Mouse (Mus musculus) limb, embryonic 13.5 days (tissue): Measurements from ENCODE around the gene Stk38l. TPM values are rescaled to one million over a fixed set of nuclear protein-coding genes. Genes with fewer than 3 reads are reported as not detected.

Source experiments
- ATAC-seq: fragments of 200-750 bp; cut with Nextera tagmentation; 2 replicates; pipeline ENCODE4 v1.8.0; 2017; ENCODE audit warnings: low read depth, moderate number of reproducible peaks, moderate TSS enrichment; ENCODE audit not compliant: low FRiP score
- H3K27ac ChIP-seq: fragments of 300-500 bp; sonication (generic); 2 replicates; pipeline ENCODE4 v1.5.1; 2015; ENCODE audit warnings: inconsistent platforms, mild to moderate bottlenecking, moderate library complexity
- H3K27me3 ChIP-seq: fragments of 300-500 bp; sonication (generic); 2 replicates; pipeline ENCODE4 v1.6.1; 2015; ENCODE audit warnings: mild to moderate bottlenecking, inconsistent platforms
- H3K36me3 ChIP-seq: fragments of 300-500 bp; sonication (generic); 2 replicates; pipeline ENCODE4 v1.6.1; 2015; ENCODE audit warnings: inconsistent platforms, mild to moderate bottlenecking, moderate library complexity
- H3K4me1 ChIP-seq: fragments of 300-500 bp; sonication (generic); 2 replicates; pipeline ENCODE4 v1.6.1; 2015; ENCODE audit warnings: inconsistent platforms
- H3K4me2 ChIP-seq: fragments of 300-500 bp; sonication (generic); replicated peaks from 2 replicates; pipeline ENCODE4 v1.6.1; 2015; ENCODE audit warnings: inconsistent platforms, mild to moderate bottlenecking, moderate library complexity
- H3K4me3 ChIP-seq: fragments of 300-500 bp; sonication (generic); 2 replicates; pipeline ENCODE4 v1.5.1; 2015; ENCODE audit warnings: moderate library complexity, mild to moderate bottlenecking, inconsistent platforms
- H3K9ac ChIP-seq: fragments of 300-500 bp; sonication (generic); 2 replicates; pipeline ENCODE4 v1.6.1; 2015; ENCODE audit warnings: mild to moderate bottlenecking, inconsistent platforms
- H3K9me3 ChIP-seq: fragments of 300-500 bp; sonication (generic); 2 replicates; pipeline ENCODE4 v1.6.1; 2016; ENCODE audit warnings: inconsistent platforms
- WGBS: fragments of 180-500 bp; shearing (Covaris S2); methylation state at CpG from one replicate; pipeline ENCODE4 v1.1.7; 2015; 5-methylcytosine and 5-hydroxymethylcytosine counted together
- polyA plus RNA-seq: library from polyadenylated mRNA; unstranded; fragments of >200 nt; fragmentation: Nextera tagmentation; extraction: Ambion mirVana; gene quantifications from 2 replicates; pipeline ENCODE4 v1.2.1, GENCODE M21; 2015

Gene Stk38l
- polyA plus RNA-seq, 1 experiment from 2014 or later = 23.0 TPM

DNA sequence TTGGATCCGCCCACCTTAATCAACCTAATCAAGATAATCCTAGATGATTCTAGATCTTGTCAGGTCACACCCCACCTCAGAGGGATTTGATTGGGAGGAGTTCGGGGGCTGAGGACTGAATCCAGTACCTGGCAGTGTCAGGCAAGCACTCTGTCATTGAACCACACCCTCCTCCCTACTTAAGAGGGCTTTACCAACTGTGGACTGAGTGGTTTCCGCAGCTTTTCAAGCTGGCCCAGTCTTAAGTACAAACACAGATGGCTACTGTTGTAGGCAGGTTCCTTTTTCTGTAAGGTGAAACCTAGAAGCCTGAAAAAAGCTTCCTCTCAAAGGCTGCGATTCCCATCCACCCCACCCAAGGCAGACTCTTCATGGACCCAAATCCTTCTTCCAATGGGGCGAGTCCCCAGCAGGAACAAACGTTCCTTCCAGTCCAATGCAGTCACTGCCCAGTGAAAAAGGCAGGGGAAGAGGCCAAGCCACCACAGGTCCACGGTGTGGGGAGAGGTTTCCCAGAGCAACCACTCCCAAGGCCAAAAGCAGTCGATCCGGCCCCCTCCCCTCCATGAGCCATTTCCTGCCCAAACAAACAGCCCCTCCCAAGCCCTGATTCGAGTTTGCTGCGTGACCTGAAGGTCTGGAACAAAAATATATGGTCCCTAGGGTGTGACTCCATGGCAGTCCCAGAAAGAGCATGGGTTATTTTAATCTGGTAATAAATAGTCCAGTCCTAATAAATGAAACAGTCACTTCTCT, 22.5 kb upstream of the Stk38l start:
- H3K9ac ChIP-seq = no peak overlapping the region
- no peaks in the 10 kb centered on the region for H3K27me3 ChIP-seq
- H3K27ac ChIP-seq = peak overlapping the region; percentile 73
- H3K4me3 ChIP-seq = no peak overlapping the region
- ATAC-seq = peak; percentile 77
- H3K4me1 ChIP-seq = peaks cover 11% of the 10 kb centered on the region
- no peaks in the 10 kb centered on the region for H3K9me3 ChIP-seq
- WGBS = 45% methylated on average over 11 of the region's 11 CpGs
- H3K4me2 ChIP-seq = peak overlapping the region; percentile 25
- no peaks in the 10 kb centered on the region for H3K36me3 ChIP-seq

DNA sequence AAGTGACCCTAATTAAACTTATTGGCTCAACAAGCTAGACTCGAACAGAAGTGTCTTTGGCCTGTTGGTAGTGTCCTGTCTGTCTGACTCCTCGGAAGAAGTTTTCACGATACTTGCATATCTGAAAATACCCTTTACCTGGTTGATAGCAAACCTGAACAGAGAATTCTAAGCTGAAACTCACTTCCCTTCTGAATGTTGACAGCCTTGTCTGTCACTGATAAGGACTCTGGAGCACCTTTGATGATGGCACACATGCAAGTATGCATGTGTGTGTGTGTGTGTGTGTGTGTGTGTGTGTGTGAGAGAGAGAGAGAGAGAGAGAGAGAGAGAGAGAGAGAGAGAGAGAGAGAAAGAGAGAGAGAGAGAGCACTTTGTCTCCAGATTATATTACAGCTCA, 21.4 kb upstream of the Stk38l start:
- peak overlapping the region; percentile 73; the same call in 1 of the 2 replicates for H3K27ac ChIP-seq
- no peak overlapping the region for H3K9ac ChIP-seq
- 82% methylated on average over 3 of the region's 3 CpGs for WGBS
- H3K27me3 ChIP-seq = no peaks in the 10 kb centered on the region
- ATAC-seq = no peak
- no peak overlapping the region for H3K4me2 ChIP-seq
- peaks cover 11% of the 10 kb centered on the region for H3K4me1 ChIP-seq
- no peaks in the 10 kb centered on the region for H3K9me3 ChIP-seq
- H3K36me3 ChIP-seq = no peaks in the 10 kb centered on the region
- H3K4me3 ChIP-seq = no peak overlapping the region

DNA sequence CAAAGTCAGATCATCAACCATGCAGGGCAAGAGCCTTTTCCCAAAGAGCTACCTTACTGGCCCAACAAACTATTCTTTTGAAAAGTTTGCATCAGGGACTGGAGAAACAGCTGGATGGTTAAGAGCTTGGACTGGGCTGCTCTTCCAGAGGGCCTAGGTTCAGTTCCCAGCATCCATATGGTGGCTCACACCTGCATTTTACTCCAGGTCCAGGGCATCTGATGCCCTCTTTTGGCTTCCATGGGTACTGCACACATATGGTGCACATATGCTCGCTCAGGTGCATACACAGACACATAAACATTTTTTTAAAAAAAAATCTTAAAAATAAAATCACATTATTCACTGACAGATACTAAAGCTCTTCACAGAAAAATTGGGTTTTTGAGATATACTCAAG, 19.2 kb upstream of the Stk38l start:
- no peak overlapping the region for H3K4me2 ChIP-seq
- 90% methylated on average over 1 of the region's 1 CpGs for WGBS

DNA sequence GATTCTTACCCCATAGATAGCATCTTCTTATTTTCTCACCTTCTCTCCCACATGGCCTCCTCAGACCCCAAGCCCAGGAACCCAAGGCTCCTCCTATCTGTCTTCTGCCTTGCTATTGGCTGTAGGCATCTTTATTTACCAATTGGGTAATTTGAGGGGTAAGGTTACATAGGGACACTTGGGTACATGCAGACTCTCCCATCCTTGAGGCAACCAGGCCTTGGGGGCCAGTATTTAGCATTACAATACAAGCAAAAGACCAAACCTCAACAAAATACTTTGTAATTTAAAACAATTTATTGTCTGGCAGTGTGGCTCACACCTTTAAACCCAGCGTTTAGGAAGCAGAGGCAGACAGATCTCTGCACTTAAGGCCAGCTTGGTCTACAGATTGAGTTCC, 5.2 kb upstream of the Stk38l start:
- no peak overlapping the region for H3K27ac ChIP-seq
- no peaks in the 10 kb centered on the region for H3K9me3 ChIP-seq
- H3K4me3 ChIP-seq = no peak overlapping the region
- H3K36me3 ChIP-seq = no peaks in the 10 kb centered on the region
- 68% methylated on average over 1 of the region's 1 CpGs for WGBS
- H3K4me2 ChIP-seq = no peak overlapping the region
- H3K4me1 ChIP-seq = no peaks in the 10 kb centered on the region
- H3K27me3 ChIP-seq = 0 out of 2 replicates have a peak, but pooled peaks cover 3% of the 10 kb centered on the region
- no peak for ATAC-seq
- H3K9ac ChIP-seq = no peak overlapping the region

More for the DNA sequence above, 19.2 kb upstream of the Stk38l start:
- Histone ChIP-seq H3K36me3 (no peaks in the 10 kb centered on the region), H3K4me3 (no peak overlapping the region), H3K9me3 (no peaks in the 10 kb centered on the region), H3K4me1 (peaks cover 11% of the 10 kb centered on the region), H3K27ac (no peak overlapping the region), H3K27me3 (no peaks in the 10 kb centered on the region), H3K9ac (no peak overlapping the region)
- no peak for ATAC-seq

DNA sequence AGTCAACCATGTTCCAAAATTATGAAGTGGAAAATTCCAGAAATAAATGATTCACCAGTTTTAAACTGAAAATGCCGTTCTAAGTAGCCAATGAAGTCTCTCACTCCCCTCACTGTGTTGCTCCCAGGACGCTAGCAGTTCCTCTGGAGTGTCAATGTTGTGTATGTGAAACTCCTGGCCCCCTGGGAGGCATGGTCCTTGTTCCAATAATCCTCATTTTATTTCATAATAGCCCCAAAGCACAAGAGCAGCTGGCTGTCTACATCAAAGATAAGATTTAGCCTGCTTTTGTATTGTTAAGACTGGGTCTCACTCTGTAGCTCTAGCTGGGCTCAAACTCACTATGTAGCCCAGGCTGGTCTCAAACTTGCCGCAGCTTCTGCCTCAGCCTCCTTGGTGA, 990 bp upstream of the Stk38l start:
- no peaks in the 10 kb centered on the region for H3K36me3 ChIP-seq
- no peak overlapping the region for H3K4me2 ChIP-seq
- no peak overlapping the region for H3K4me3 ChIP-seq
- H3K4me1 ChIP-seq = 0 out of 2 replicates have a peak, but pooled peaks cover 16% of the 10 kb centered on the region
- H3K9ac ChIP-seq = no peak overlapping the region
- H3K9me3 ChIP-seq = no peaks in the 10 kb centered on the region
- 94% methylated on average over 3 of the region's 3 CpGs for WGBS
- H3K27ac ChIP-seq = no peak overlapping the region
- no peaks in the 10 kb centered on the region for H3K27me3 ChIP-seq
- no peak for ATAC-seq

DNA sequence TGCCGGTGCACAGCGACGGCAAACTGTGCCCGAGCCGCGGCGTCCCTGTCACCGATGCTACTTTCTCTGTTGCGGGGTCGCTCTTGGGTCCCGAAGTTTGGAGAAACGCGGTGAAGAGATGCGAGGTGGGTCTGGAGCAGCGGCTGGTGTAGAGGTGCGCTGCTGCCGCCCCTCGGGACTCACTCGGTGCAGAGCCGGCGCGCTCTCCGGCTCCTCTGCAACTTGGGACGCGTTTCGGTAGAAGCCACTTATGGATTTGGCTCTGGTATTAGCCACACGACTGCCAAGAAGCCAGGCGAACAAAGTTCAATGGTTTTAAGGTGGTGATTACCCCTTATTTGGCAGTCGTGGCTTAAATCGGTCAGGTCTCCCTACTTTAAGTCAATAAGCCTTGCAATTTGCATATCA, 593 bp downstream of the Stk38l start:
- Histone ChIP-seq H3K4me1 (0 out of 2 replicates have a peak, but pooled peaks cover 16% of the 10 kb centered on the region), H3K27me3 (no peaks in the 10 kb centered on the region), H3K4me3 (peak overlapping the region; percentile 69), H3K9me3 (no peaks in the 10 kb centered on the region), H3K4me2 (peak overlapping the region; percentile 75), H3K9ac (peak overlapping the region; percentile 82), H3K36me3 (no peaks in the 10 kb centered on the region), H3K27ac (peak overlapping the region; percentile 69)
- ATAC-seq = peak; percentile 52
- WGBS = 0% methylated on average over 30 of the region's 30 CpGs

DNA sequence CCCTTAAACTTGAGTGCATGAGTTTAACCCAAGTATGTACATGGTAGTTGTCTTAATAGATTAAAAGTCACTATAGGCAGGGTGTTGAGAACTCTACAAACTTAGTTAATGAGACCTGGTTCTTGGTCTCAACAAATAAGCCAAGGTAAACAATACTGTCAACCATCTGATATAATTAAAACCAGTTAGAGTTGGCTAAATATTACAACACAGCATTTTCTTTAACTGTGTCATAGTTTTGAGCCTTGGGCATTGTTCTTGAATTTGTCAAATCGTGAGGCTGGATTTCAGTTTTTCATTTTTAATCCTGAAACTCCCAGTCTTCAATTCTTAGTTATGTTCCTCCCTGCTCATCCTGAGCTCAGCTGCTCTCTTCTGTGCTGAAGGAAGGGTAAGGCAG, 6.2 kb downstream of the Stk38l start:
- Histone ChIP-seq H3K27ac (no peak overlapping the region), H3K4me2 (no peak overlapping the region), H3K4me1 (peaks cover 36% of the 10 kb centered on the region), H3K9ac (no peak overlapping the region), H3K4me3 (no peak overlapping the region), H3K9me3 (no peaks in the 10 kb centered on the region), H3K27me3 (no peaks in the 10 kb centered on the region), H3K36me3 (no peaks in the 10 kb centered on the region)
- 82% methylated on average over 1 of the region's 1 CpGs for WGBS
- ATAC-seq = no peak

DNA sequence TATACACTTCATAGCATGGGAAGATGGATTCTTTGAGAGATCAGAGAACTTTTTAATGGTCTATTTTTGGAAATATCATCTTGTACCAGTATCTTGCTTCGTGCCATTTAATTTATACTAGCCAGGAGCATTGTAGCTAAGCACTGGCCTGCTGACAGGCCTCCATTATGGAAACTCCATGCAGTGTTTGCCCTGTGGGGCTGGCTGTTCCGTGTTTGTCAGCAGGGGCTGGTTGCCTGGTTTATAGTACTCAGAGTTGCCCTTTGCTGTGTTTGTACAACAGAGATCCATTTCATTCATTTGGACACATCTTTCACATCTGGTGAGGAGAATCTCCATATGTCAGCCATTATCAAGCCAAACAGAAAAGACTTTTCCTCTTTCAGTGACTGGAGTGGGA, 6.9 kb downstream of the Stk38l start:
- no peak for ATAC-seq
- Histone ChIP-seq H3K4me3 (no peak overlapping the region), H3K9me3 (no peaks in the 10 kb centered on the region), H3K9ac (no peak overlapping the region), H3K27ac (no peak overlapping the region), H3K4me1 (peaks cover 32% of the 10 kb centered on the region), H3K36me3 (no peaks in the 10 kb centered on the region), H3K27me3 (no peaks in the 10 kb centered on the region), H3K4me2 (no peak overlapping the region)
- WGBS = 48% methylated on average over 2 of the region's 2 CpGs

DNA sequence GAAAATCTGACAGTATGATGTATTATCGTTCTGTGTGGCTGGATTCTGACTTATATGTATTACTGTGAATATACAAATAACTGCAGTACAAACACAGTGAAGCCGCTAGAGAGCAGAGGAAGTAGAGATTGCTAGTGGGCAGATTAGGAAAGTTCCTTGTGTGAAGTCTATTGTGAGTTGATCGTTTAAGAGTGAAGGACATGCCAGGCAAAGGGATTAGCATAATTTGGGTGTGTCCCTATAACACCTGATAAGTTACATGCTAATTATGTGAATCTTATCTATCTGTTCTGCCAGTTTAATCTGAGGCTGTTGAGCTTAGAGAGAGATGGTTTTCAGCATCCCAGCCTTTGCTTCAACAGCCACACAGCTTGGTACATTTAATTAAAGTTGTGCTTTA, 7.4 kb downstream of the Stk38l start:
- Histone ChIP-seq H3K27ac (no peak overlapping the region), H3K27me3 (no peaks in the 10 kb centered on the region), H3K4me3 (no peak overlapping the region), H3K4me1 (peaks cover 27% of the 10 kb centered on the region), H3K4me2 (no peak overlapping the region), H3K36me3 (no peaks in the 10 kb centered on the region), H3K9ac (no peak overlapping the region), H3K9me3 (no peaks in the 10 kb centered on the region)
- WGBS = 83% methylated on average over 3 of the region's 3 CpGs
- ATAC-seq = no peak

DNA sequence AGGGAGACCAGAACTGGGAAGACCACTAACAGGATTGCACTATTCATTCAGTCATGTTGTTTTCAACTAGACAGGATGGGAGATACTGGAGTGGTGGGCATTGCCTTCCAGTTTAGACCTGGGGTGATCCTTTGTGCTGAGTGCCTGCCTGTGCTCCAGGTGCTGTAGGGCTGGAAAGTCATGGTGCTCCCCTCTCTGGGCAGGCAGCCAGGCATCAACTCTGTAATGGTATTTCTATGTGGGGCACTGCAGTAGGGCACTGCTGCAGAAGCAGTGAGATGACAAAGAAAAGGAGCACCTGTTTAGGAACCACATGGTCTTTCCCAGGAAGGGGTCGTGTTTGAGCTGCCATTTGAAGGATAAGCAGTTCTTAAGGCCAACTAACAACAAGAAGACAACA, 7.9 kb downstream of the Stk38l start:
- Histone ChIP-seq H3K4me3 (no peak overlapping the region), H3K4me1 (peaks cover 25% of the 10 kb centered on the region), H3K27ac (no peak overlapping the region), H3K9ac (no peak overlapping the region), H3K4me2 (no peak overlapping the region), H3K9me3 (no peaks in the 10 kb centered on the region), H3K27me3 (no peaks in the 10 kb centered on the region), H3K36me3 (no peaks in the 10 kb centered on the region)
- no peak; the same call in 1 of the 2 replicates for ATAC-seq
- 39% methylated on average over 1 of the region's 1 CpGs for WGBS

DNA sequence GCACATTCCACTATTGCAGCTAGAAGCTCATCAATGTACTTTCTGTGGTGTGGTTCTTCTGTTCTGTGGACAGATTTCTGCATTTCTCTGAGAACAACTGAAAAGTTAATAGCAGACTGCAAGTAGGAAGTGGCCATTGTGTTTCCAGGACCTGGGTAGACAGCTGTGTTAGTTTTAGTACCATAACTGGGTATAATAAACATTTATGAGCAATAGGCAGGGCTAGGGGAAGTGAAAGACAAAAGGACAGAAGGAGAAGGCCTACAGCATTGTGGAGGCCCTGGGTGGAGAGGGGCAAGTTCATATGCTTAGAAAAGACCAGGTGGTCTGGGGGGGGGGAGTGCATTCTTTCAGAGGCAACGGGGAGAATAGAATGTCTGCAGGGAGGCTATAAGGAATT, 8.8 kb downstream of the Stk38l start:
- no peaks in the 10 kb centered on the region for H3K9me3 ChIP-seq
- H3K4me3 ChIP-seq = no peak overlapping the region
- WGBS = 14% methylated on average over 1 of the region's 1 CpGs
- no peaks in the 10 kb centered on the region for H3K36me3 ChIP-seq
- no peak for ATAC-seq
- H3K27ac ChIP-seq = no peak overlapping the region
- no peak overlapping the region for H3K9ac ChIP-seq
- no peaks in the 10 kb centered on the region for H3K27me3 ChIP-seq
- H3K4me1 ChIP-seq = peaks cover 26% of the 10 kb centered on the region
- H3K4me2 ChIP-seq = no peak overlapping the region

DNA sequence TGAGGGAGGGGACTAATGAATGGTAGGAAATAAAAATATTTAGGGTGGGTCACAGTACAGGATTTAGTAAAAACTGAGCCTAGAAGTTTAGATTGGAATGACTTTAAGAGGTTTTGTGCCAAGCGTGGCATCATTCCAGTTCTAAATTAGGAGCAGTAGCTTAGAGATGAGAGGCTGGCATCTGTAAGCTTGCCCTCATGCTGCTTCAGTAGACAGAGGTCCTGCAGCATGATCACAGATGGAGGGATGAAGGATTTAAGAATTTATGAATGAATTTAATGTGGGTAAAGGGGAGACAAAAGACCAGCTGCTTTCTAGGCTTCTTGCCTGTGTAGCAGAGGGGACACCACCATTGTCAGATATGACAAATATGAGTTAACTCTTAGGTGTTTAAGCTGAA, 14.1 kb downstream of the Stk38l start:
- WGBS = 70% methylated on average over 1 of the region's 1 CpGs
- Histone ChIP-seq H3K4me2 (no peak overlapping the region), H3K36me3 (no peaks in the 10 kb centered on the region), H3K4me3 (no peak overlapping the region), H3K27me3 (no peaks in the 10 kb centered on the region), H3K9ac (no peak overlapping the region), H3K9me3 (no peaks in the 10 kb centered on the region), H3K4me1 (peaks cover 20% of the 10 kb centered on the region), H3K27ac (no peak overlapping the region)
- ATAC-seq = no peak

DNA sequence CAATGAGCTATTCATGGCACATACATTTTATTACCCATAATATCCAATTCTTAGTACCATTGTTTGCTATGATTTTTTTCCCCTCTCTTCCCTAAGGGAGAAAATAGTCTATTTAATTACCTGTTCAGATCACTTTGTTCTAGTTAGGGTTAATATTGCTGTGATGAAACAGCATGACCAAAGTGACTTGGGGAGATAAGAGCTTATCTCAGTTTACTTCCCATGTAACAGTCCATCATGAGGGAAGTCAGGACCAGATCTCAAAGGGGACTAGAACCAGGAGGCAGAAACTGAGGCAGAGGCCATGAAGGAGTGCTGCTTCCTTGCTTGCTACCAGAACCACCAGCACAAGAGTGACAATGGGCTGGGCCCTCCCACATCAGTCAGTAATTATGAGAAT, 15.9 kb downstream of the Stk38l start:
- no peak for ATAC-seq
- Histone ChIP-seq H3K27ac (no peak overlapping the region), H3K4me1 (peaks cover 14% of the 10 kb centered on the region), H3K4me3 (no peak overlapping the region), H3K9ac (no peak overlapping the region), H3K27me3 (no peaks in the 10 kb centered on the region), H3K36me3 (no peaks in the 10 kb centered on the region), H3K9me3 (no peaks in the 10 kb centered on the region), H3K4me2 (no peak overlapping the region)
